Mouse (Mus musculus): Measurements from ENCODE around the gene Cdk9. TPM values are rescaled to one million over a fixed set of nuclear protein-coding genes. Genes with fewer than 3 reads are reported as not detected.

The Cdk9 gene
- total RNA-seq, 1 experiment, result 68.0 TPM

- H3K9ac ChIP-seq (ENCODE audit: insufficient read depth, low read depth, low read length, poor library complexity, severe bottlenecking), result no peak overlapping the region; the same call in 1 of the 2 replicates
- 0 out of 4 replicates have a peak overlapping the region, but pooled peaks of 1 of the 2 experiments have one; percentile 81 for H3K4me3 ChIP-seq (ENCODE audit: insufficient read depth in 1 of 2, low read depth in 1 of 2, low read length in 2 of 2, poor library complexity in 1 of 2, severe bottlenecking in 1 of 2)
- peaks cover 18% of the 10 kb centered on the region for H3K36me3 ChIP-seq (ENCODE audit: control insufficient read depth, insufficient read depth, low read length, poor library complexity, severe bottlenecking)
- in situ Hi-C loops (cut with MboI; ENCODE audit: low sequenced_read_pairs in 2 of 2, unreplicated experiment in 2 of 2), result no loop called here
- peaks cover 0 to 13% of the 10 kb centered on the region in 2 experiments; a peak in 2 of 4 replicates for H3K4me1 ChIP-seq (ENCODE audit: control insufficient read depth in 2 of 2, insufficient read depth in 2 of 2, low read length in 2 of 2, poor library complexity in 1 of 2)
- no peak for TF ChIP-seq MAFK (IDR thresholded peaks at IDR 0.05; ENCODE audit: insufficient read depth, low read depth, low read length)
- TF ChIP-seq HCFC1 (IDR thresholded peaks at IDR 0.05; ENCODE audit: borderline replicate concordance, insufficient read depth, low read length), result no peak
- TF ChIP-seq CHD2 (IDR thresholded peaks at IDR 0.05; ENCODE audit: low read depth, low read length), result no peak
- TF ChIP-seq ZC3H11A (IDR thresholded peaks at IDR 0.05; ENCODE audit: borderline replicate concordance, low read depth, low read length), result no peak
- no peak for TF ChIP-seq ZNF384 (IDR thresholded peaks at IDR 0.05; ENCODE audit: low read depth, low read length)
- DNase-seq (ENCODE audit: low read depth, low spot score), result no peak
- no peaks in the 10 kb centered on the region for H3K9me3 ChIP-seq (ENCODE audit: control insufficient read depth, insufficient read depth, low read depth, low read length)
- no peak overlapping the region for H3K27ac ChIP-seq (ENCODE audit: insufficient read depth, low read depth, low read length, poor library complexity, severe bottlenecking)
These were observed 20.4 kb downstream of the Cdk9 start for GRCm38 (mm10) chr2:32692496-32692895.

GRCm38 (mm10) chr2:32691041-32691440 lies 21.8 kb downstream of the Cdk9 start:
- Histone ChIP-seq H3K4me3 (ENCODE audit: insufficient read depth in 1 of 2, low read depth in 1 of 2, low read length in 2 of 2, poor library complexity in 1 of 2, severe bottlenecking in 1 of 2) (peak overlapping the region in 1 of 2 experiments; percentile 36; a peak in 2 of 4 replicates), H3K36me3 (ENCODE audit: control insufficient read depth, insufficient read depth, low read length, poor library complexity, severe bottlenecking) (peaks cover 33% of the 10 kb centered on the region), H3K4me1 (ENCODE audit: control insufficient read depth in 2 of 2, insufficient read depth in 2 of 2, low read length in 2 of 2, poor library complexity in 1 of 2) (peaks cover 0 to 16% of the 10 kb centered on the region in 2 experiments; a peak in 2 of 4 replicates), H3K9me3 (ENCODE audit: control insufficient read depth, insufficient read depth, low read depth, low read length) (no peaks in the 10 kb centered on the region), H3K9ac (ENCODE audit: insufficient read depth, low read depth, low read length, poor library complexity, severe bottlenecking) (0 out of 2 replicates have a peak overlapping the region, but pooled peaks have one; percentile 21), H3K27ac (ENCODE audit: insufficient read depth, low read depth, low read length, poor library complexity, severe bottlenecking) (no peak overlapping the region)
- no peak for TF ChIP-seq MAFK (IDR thresholded peaks at IDR 0.05; ENCODE audit: insufficient read depth, low read depth, low read length)
- TF ChIP-seq ZNF384 (IDR thresholded peaks at IDR 0.05; ENCODE audit: low read depth, low read length), result no peak
- no peak for TF ChIP-seq HCFC1 (IDR thresholded peaks at IDR 0.05; ENCODE audit: borderline replicate concordance, insufficient read depth, low read length)
- TF ChIP-seq CHD2 (IDR thresholded peaks at IDR 0.05; ENCODE audit: low read depth, low read length), result no peak
- no peak for TF ChIP-seq ZC3H11A (IDR thresholded peaks at IDR 0.05; ENCODE audit: borderline replicate concordance, low read depth, low read length)
- DNase-seq (ENCODE audit: low read depth, low spot score), result no peak
- in situ Hi-C loops (cut with MboI; ENCODE audit: low sequenced_read_pairs in 2 of 2, unreplicated experiment in 2 of 2), result no loop called here

- H3K36me3 ChIP-seq (ENCODE audit: control insufficient read depth, insufficient read depth, low read length, poor library complexity, severe bottlenecking), result peaks cover 48% of the 10 kb centered on the region
These were observed 23.5 kb downstream of the Cdk9 start for GRCm38 (mm10) chr2:32689420-32689819.

GRCm38 (mm10) chr2:32687562-32687961 lies 25.3 kb downstream of the Cdk9 start:
- no peak overlapping the region for H3K4me3 ChIP-seq (ENCODE audit: insufficient read depth in 1 of 2, low read depth in 1 of 2, low read length in 2 of 2, poor library complexity in 1 of 2, severe bottlenecking in 1 of 2)
- no peak overlapping the region for H3K27ac ChIP-seq (ENCODE audit: insufficient read depth, low read depth, low read length, poor library complexity, severe bottlenecking)
- in situ Hi-C loops (cut with MboI; ENCODE audit: low sequenced_read_pairs in 2 of 2, unreplicated experiment in 2 of 2), result no loop called here
- no peak for DNase-seq (ENCODE audit: low read depth, low spot score)
- peaks cover 0 to 17% of the 10 kb centered on the region in 2 experiments; a peak in 1 of 4 replicates for H3K4me1 ChIP-seq (ENCODE audit: control insufficient read depth in 2 of 2, insufficient read depth in 2 of 2, low read length in 2 of 2, poor library complexity in 1 of 2)
- H3K9me3 ChIP-seq (ENCODE audit: control insufficient read depth, insufficient read depth, low read depth, low read length), result no peaks in the 10 kb centered on the region
- peaks cover 61% of the 10 kb centered on the region for H3K36me3 ChIP-seq (ENCODE audit: control insufficient read depth, insufficient read depth, low read length, poor library complexity, severe bottlenecking)
- TF ChIP-seq CHD2 (IDR thresholded peaks at IDR 0.05; ENCODE audit: low read depth, low read length), result no peak
- no peak for TF ChIP-seq HCFC1 (IDR thresholded peaks at IDR 0.05; ENCODE audit: borderline replicate concordance, insufficient read depth, low read length)
- no peak overlapping the region for H3K9ac ChIP-seq (ENCODE audit: insufficient read depth, low read depth, low read length, poor library complexity, severe bottlenecking)

More at GRCm38 (mm10) chr2:32689420-32689819, 23.5 kb downstream of the Cdk9 start:
- Histone ChIP-seq H3K9me3 (ENCODE audit: control insufficient read depth, insufficient read depth, low read depth, low read length) (no peaks in the 10 kb centered on the region), H3K4me3 (ENCODE audit: insufficient read depth in 1 of 2, low read depth in 1 of 2, low read length in 2 of 2, poor library complexity in 1 of 2, severe bottlenecking in 1 of 2) (no peak overlapping the region), H3K4me1 (ENCODE audit: control insufficient read depth in 2 of 2, insufficient read depth in 2 of 2, low read length in 2 of 2, poor library complexity in 1 of 2) (peaks cover 0 to 16% of the 10 kb centered on the region in 2 experiments; a peak in 2 of 4 replicates), H3K9ac (ENCODE audit: insufficient read depth, low read depth, low read length, poor library complexity, severe bottlenecking) (no peak overlapping the region), H3K27ac (ENCODE audit: insufficient read depth, low read depth, low read length, poor library complexity, severe bottlenecking) (no peak overlapping the region)
- in situ Hi-C loops (cut with MboI; ENCODE audit: low sequenced_read_pairs in 2 of 2, unreplicated experiment in 2 of 2), result no loop called here
- DNase-seq (ENCODE audit: low read depth, low spot score), result peak; percentile 91
- TF ChIP-seq HCFC1 (IDR thresholded peaks at IDR 0.05; ENCODE audit: borderline replicate concordance, insufficient read depth, low read length), result peak; percentile 66; the same call in 1 of the 2 replicates
- TF ChIP-seq ZNF384 (IDR thresholded peaks at IDR 0.05; ENCODE audit: low read depth, low read length), result 0 out of 2 replicates have a peak, but pooled peaks have one; percentile 32
- TF ChIP-seq CHD2 (IDR thresholded peaks at IDR 0.05; ENCODE audit: low read depth, low read length), result no peak
- peak; percentile 85 for TF ChIP-seq ZC3H11A (IDR thresholded peaks at IDR 0.05; ENCODE audit: borderline replicate concordance, low read depth, low read length)
